Mouse (Mus musculus) spleen, adult 2 months (tissue): ENCODE data around the gene Cbarp.

Source experiments
- CTCF ChIP-seq: fragments of 200-500 bp; IDR thresholded peaks from 2 replicates; pipeline ENCODE4 v1.5.1; 2011; ENCODE audit warnings: mild to moderate bottlenecking, inconsistent platforms; ENCODE audit not compliant: insufficient read depth, insufficient read length, insufficient replicate concordance; ENCODE audit errors: extremely low read depth
- POLR2A ChIP-seq: fragments of 200-500 bp; IDR thresholded peaks from 2 replicates; pipeline ENCODE4 v1.6.1; 2011; ENCODE audit warnings: low read depth, low read length, inconsistent platforms

DNA sequence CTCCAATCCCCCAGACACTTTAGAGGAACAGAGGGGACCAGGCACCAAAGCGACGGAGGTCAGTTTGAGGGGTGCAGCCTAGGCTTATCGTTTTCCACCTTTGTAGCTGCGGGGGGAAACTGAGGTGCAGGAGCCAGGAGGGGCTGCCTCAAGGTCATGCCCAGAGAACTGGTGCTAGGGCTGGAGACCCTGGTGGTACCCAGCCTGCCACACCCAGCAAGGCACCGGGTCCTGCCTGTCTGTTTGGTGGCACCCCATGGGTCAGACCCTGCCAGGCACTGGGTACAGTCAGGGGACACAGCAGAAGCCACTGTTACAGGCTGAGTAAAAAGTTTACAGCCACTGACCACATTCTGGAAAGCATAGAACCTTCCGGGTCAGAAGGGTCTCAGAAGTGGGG lies 39.7 kb upstream of the Cbarp start:
- TF ChIP-seq CTCF (no peak), POLR2A (no peak)
